Mouse (Mus musculus): ENCODE data around the gene Gm19345.

The Gm19345 gene

DNA sequence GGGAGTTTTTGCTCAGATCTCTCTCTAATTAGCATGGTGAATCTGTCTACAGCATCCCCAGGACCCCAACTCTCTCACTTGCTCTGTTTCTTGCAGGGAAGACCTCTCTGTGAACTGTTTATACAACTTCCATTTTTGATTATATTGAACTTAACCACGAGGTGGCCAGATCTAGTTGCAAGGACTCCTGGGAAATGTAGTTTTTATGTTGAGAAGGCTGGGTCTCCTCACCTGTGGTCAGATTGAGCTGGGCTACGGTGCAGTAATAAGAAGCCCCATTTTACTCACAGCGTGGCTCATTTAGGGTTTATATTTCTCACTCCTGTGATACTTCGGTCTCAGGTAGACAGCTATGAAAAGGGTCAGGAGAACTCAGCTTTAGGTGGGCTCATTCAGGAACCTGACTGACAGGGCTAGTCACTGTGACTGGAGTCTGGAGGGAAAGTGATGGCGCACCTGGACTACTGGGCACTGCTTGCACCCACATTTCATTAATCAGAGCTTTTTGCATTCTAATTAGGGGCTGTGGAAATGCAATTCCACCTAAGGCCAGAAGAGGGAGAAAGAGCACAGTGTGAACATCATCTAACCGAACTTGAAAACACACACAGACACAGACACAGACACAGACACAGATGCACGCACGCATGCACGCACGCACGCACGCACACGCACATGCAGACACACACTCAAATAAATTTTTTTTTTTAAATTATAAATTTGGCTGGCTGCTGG lies 24.3 kb downstream of the Gm19345 start:
- peak in 1 of 2 experiments; percentile 37 for DNase-seq

DNA sequence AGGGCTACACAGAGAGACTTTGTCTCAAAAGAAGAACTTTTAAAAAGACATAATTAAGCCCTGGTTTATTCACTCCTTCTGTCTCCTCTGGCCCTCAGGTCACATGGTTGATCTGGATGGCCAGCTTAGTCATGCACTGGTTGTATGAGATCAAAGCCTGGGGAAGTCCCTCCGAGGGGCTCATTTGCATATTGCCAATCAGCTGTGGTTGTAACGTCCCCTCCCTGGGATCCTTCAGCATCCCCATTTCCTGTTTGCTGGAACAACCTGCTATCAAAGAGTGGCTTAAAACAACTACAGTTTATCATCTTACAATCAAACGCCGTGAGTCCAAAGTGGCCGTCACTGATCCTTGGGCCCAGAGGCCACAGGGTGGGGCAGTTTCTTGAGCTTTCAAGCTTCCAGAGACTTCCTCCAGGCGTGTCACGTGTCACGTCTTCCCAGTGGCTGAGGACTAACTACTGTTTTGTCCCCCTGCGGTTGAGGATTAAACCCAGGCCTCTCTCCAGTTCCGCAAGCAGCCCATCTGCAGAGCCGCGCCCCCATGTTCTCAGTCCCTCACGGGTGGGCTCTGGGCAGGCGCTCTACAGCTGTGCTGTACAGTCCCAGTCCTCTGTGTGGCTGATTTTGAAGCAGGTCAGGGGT lies 25.1 kb downstream of the Gm19345 start:
- no peak for DNase-seq

- DNase-seq: no peak
These were observed 29.0 kb downstream of the Gm19345 start for GRCm38 (mm10) chr7:19880754-19881153.

GRCm38 (mm10) chr7:19887849-19888248 lies 36.0 kb downstream of the Gm19345 start, which contains the start of gene Ceacam19:
Gene Ceacam19, minus strand, starts transcription at chr7:19887965.
- no peak for DNase-seq

GRCm38 (mm10) chr7:19889881-19890280 lies 38.1 kb downstream of the Gm19345 start:
- DNase-seq: peak in 1 of 2 experiments; percentile 8

Data from cerebellum, postnatal 36 days (tissue).